Mouse (Mus musculus) stomach, postnatal 0 days (tissue): ENCODE data around the gene Atrip.

Experiments
- CTCF ChIP-seq: IDR thresholded peaks from 2 replicates; pipeline ENCODE4 v1.5.1; 2016; ENCODE audit warnings: antibody characterized with exemption, low read depth, mild to moderate bottlenecking, moderate library complexity
- EP300 ChIP-seq: optimal IDR thresholded peaks from 2 replicates; pipeline ENCODE3; 2016; ENCODE audit warnings: antibody characterized with exemption

DNA sequence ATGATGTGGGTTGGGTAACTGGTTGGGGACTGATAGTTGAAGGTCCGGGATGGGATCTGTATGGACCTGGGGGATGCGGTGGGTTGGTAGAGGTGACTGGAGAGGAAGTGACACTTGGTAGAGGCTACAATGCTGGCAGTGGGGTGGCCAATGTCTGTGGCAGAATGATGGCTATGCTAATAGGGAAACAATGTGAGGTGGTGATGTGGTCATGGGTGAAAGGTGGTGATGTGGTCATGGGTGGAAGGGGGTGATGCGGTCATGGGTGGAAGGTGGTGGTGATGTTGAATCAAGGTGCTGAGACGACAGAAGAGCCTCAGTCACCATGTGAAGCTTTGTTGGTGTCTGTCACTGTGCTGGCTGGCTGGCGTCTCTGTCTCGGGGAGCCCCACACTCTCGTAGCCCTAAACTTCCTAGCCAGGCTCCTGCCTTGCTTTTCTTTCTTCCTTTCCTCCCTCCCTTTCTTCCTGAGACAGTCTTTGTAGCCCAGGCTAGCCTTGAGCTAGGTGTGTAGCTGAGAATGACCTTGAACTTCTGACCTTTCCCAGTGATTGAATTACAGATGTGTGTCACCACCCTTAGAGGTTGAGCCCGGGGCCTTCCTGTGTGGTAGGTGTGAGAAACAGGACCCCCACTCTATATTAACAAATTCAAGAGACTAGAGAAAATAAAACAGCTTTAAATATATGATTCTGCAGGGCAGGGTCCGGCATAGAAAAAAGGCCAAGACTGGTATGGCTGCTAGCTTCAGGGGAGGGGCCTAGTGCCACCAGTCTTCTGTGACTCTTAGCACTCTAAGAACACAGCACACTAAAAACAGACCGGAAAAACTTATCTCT is 22.1 kb downstream of the Atrip start:
- TF ChIP-seq CTCF = no peak
- no peak for TF ChIP-seq EP300
